Mouse (Mus musculus) brain, embryonic 14.5 days (tissue): Measurements from ENCODE around the gene Plppr3.

ENCODE experiments used
- CTCF ChIP-seq: fragments of 200-500 bp; IDR thresholded peaks from 2 replicates; pipeline ENCODE4 v1.5.1; 2012; ENCODE audit warnings: inconsistent platforms, mild to moderate bottlenecking, moderate library complexity, borderline replicate concordance; ENCODE audit not compliant: insufficient read depth, insufficient read length; ENCODE audit errors: extremely low read depth
- POLR2A ChIP-seq: fragments of 200-500 bp; IDR thresholded peaks from 2 replicates; pipeline ENCODE4 v1.6.1; 2012; ENCODE audit warnings: mild to moderate bottlenecking, inconsistent platforms, borderline replicate concordance; ENCODE audit not compliant: poor library complexity, insufficient read depth, insufficient read length, severe bottlenecking; ENCODE audit errors: extremely low read depth

- TF ChIP-seq POLR2A, result no peak
- no peak for TF ChIP-seq CTCF
Measured at GRCm38 (mm10) chr10:79846553-79846952, 27.9 kb downstream of the Plppr3 start.
